In the genomic region with DNA sequence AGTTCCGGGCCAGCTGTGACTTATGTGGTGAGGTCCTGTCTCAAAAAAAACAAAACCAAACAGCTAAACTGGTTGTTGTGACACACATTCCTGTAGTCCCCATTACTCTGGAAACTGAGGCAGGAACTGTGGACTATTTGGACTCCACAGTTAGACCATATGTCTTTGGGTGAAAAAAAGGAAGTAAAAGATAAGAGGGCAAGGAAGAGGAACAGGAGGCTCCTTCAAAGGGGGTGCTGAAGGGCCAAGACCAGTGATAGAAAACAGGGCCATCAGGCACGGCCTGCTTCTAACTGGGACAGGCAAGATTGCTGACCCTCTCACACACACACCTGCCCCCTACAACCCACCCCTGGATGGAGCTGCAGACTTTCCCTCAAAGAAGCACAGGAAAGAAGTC, we compare ENCODE assay signal across 1 mouse cellular context.
TF ChIP-seq lines count a peak whose summit lies in the region.

No protein-coding gene starts in this region.

TF ChIP-seq in MEL, 35 proteins besides CTCF, POLR2A, EP300 and RAD21 (continued from another document):
- TF ChIP-seq GABPA (IDR thresholded peaks at IDR 0.05; ENCODE audit: low read depth, low read length) (no peak), TAL1 (IDR thresholded peaks at IDR 0.05; ENCODE audit: low read length) (no peak), ETS1 (IDR thresholded peaks at IDR 0.05; ENCODE audit: low read depth, low read length) (peak; percentile 59), JUND (IDR thresholded peaks at IDR 0.05; ENCODE audit: low read depth, low read length) (no peak), MAZ (IDR thresholded peaks at IDR 0.05; ENCODE audit: low read depth, low read length) (no peak), USF2 (IDR thresholded peaks at IDR 0.05; ENCODE audit: borderline replicate concordance in 1 of 2, insufficient read depth in 1 of 2, low read depth in 1 of 2, low read length in 2 of 2) (no peak), ELF1 (IDR thresholded peaks at IDR 0.05; ENCODE audit: low read depth, low read length) (0 out of 2 replicates have a peak, but pooled peaks have one; percentile 25), MYB (IDR thresholded peaks at IDR 0.05; ENCODE audit: low read depth, low read length) (no peak), ZKSCAN1 (IDR thresholded peaks at IDR 0.05; ENCODE audit: low read depth, low read length) (no peak), ZNF384 (IDR thresholded peaks at IDR 0.05; ENCODE audit: low read depth, low read length) (no peak), USF1 (IDR thresholded peaks at IDR 0.05; ENCODE audit: low read depth, low read length) (no peak), E2F4 (IDR thresholded peaks at IDR 0.05; ENCODE audit: borderline replicate concordance, low read depth, low read length) (no peak), BHLHE40 (IDR thresholded peaks at IDR 0.05; ENCODE audit: borderline replicate concordance, low read depth, low read length) (no peak), ZC3H11A (IDR thresholded peaks at IDR 0.05; ENCODE audit: low read depth, low read length) (no peak), POLR2AphosphoS5 (IDR thresholded peaks at IDR 0.05; ENCODE audit: borderline replicate concordance, low read depth, low read length) (no peak), SMC3 (IDR thresholded peaks at IDR 0.05; ENCODE audit: low read depth, low read length) (no peak), NELFE (IDR thresholded peaks at IDR 0.05; ENCODE audit: low read depth, low read length) (no peak), ZMIZ1 (IDR thresholded peaks at IDR 0.05; ENCODE audit: low read depth, low read length) (no peak), TCF12 (IDR thresholded peaks at IDR 0.05; ENCODE audit: low read depth, low read length) (peak; percentile 52), GATA1 (IDR thresholded peaks at IDR 0.05; ENCODE audit: low read depth, low read length) (peak; percentile 76), UBTF (IDR thresholded peaks at IDR 0.05; ENCODE audit: borderline replicate concordance, insufficient read depth, low read depth, low read length) (no peak), MAFK (IDR thresholded peaks at IDR 0.05; ENCODE audit: borderline replicate concordance, low read depth, low read length) (no peak), RCOR1 (IDR thresholded peaks at IDR 0.05; ENCODE audit: low read depth, low read length) (peak; percentile 43), POLR2AphosphoS2 (IDR thresholded peaks at IDR 0.05; ENCODE audit: low read length) (no peak), KAT2A (conservative IDR thresholded peaks at IDR 0.05; ENCODE audit: low read depth, low read length) (no peak), MXI1 (IDR thresholded peaks at IDR 0.05; ENCODE audit: low read depth, low read length) (no peak), CHD2 (IDR thresholded peaks at IDR 0.05; ENCODE audit: low read length) (no peak), MYC (IDR thresholded peaks at IDR 0.05; ENCODE audit: low read depth, low read length) (0 out of 2 replicates have a peak, but pooled peaks have one; percentile 27)
